Mouse (Mus musculus): ENCODE results near the gene Poll.

DNA sequence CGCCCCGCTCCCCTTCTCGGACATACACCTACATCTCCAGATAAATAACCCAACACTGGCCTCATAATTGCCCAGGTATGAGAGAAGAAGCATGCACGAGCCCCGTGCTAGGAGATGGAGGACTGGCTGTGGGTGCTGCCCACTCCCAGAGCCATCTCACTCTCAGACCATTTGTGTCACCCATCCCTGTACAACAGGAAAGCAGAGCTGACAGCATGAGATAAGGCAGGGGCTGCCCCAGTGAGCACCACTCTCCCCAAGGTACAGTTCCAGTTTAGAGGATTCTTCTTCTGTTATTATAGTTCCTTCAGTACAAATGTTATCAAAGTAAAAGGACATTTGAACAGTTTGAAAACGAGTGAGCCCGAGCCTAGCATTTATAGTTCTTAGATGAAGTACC lies 32.9 kb downstream of the Poll start:
- no peak for TF ChIP-seq GATA1 (IDR thresholded peaks at IDR 0.05; ENCODE audit: borderline replicate concordance, low read length)
- no peak for TF ChIP-seq FLI1 (IDR thresholded peaks at IDR 0.05; ENCODE audit: low read length)
